Mouse (Mus musculus): Measurements from ENCODE around the gene Slc9a5. TPM values are rescaled to one million over a fixed set of nuclear protein-coding genes. Genes with fewer than 3 reads are reported as not detected.

Slc9a5 gene
- polyA plus RNA-seq, 1 experiment, result 1.9 TPM

- H3K27me3 ChIP-seq (replicated peaks; ENCODE audit: control insufficient read depth, insufficient read depth, low read length), result no peaks in the 10 kb centered on the region
- H3K4me1 ChIP-seq (ENCODE audit: control insufficient read depth, insufficient read depth, low read length), result no peaks in the 10 kb centered on the region; the same call in 1 of the 2 replicates
- no peaks in the 10 kb centered on the region for H3K36me3 ChIP-seq (ENCODE audit: control insufficient read depth, insufficient read depth, low read length)
- WGBS, result 54% methylated on average over 6 of the region's 6 CpGs
- TF ChIP-seq CTCF (conservative IDR thresholded peaks at IDR 0.05; ENCODE audit: insufficient read depth, insufficient read length, low read depth, low read length), result no peak
- no peak for TF ChIP-seq POLR2A (IDR thresholded peaks at IDR 0.05; ENCODE audit: low read depth, low read length)
- DNase-seq, result peak; percentile 71
- peak overlapping the region; percentile 35 for H3K27ac ChIP-seq (ENCODE audit: insufficient read depth, low read depth, low read length)
- H3K4me3 ChIP-seq (ENCODE audit: insufficient read depth, low read depth, low read length), result no peak overlapping the region
These were observed 8.6 kb upstream of the Slc9a5 start for GRCm38 (mm10) chr8:105339886-105340635.

GRCm38 (mm10) chr8:105341399-105341798 lies 7.2 kb upstream of the Slc9a5 start:
- WGBS, result 66% methylated on average over 8 of the region's 8 CpGs
- Histone ChIP-seq H3K27ac (ENCODE audit: insufficient read depth, low read depth, low read length) (no peak overlapping the region), H3K4me3 (ENCODE audit: insufficient read depth, low read depth, low read length) (no peak overlapping the region), H3K4me1 (ENCODE audit: control insufficient read depth, insufficient read depth, low read length) (no peaks in the 10 kb centered on the region; the same call in 1 of the 2 replicates), H3K36me3 (ENCODE audit: control insufficient read depth, insufficient read depth, low read length) (no peaks in the 10 kb centered on the region), H3K27me3 (replicated peaks; ENCODE audit: control insufficient read depth, insufficient read depth, low read length) (no peaks in the 10 kb centered on the region)
- DNase-seq, result no peak
- TF ChIP-seq CTCF (conservative IDR thresholded peaks at IDR 0.05; ENCODE audit: insufficient read depth, insufficient read length, low read depth, low read length) (no peak), POLR2A (IDR thresholded peaks at IDR 0.05; ENCODE audit: low read depth, low read length) (no peak)

GRCm38 (mm10) chr8:105342768-105343167 lies 5.9 kb upstream of the Slc9a5 start:
- 92% methylated on average over 4 of the region's 4 CpGs for WGBS
- TF ChIP-seq CTCF (conservative IDR thresholded peaks at IDR 0.05; ENCODE audit: insufficient read depth, insufficient read length, low read depth, low read length), result no peak
- no peak for TF ChIP-seq POLR2A (IDR thresholded peaks at IDR 0.05; ENCODE audit: low read depth, low read length)
- no peak overlapping the region for H3K4me3 ChIP-seq (ENCODE audit: insufficient read depth, low read depth, low read length)
- no peaks in the 10 kb centered on the region; the same call in 1 of the 2 replicates for H3K4me1 ChIP-seq (ENCODE audit: control insufficient read depth, insufficient read depth, low read length)
- no peak for DNase-seq
- H3K27me3 ChIP-seq (replicated peaks; ENCODE audit: control insufficient read depth, insufficient read depth, low read length), result no peaks in the 10 kb centered on the region
- H3K27ac ChIP-seq (ENCODE audit: insufficient read depth, low read depth, low read length), result no peak overlapping the region
- no peaks in the 10 kb centered on the region for H3K36me3 ChIP-seq (ENCODE audit: control insufficient read depth, insufficient read depth, low read length)

- Histone ChIP-seq H3K4me3 (ENCODE audit: insufficient read depth, low read depth, low read length) (no peak overlapping the region), H3K27ac (ENCODE audit: insufficient read depth, low read depth, low read length) (no peak overlapping the region), H3K36me3 (ENCODE audit: control insufficient read depth, insufficient read depth, low read length) (no peaks in the 10 kb centered on the region), H3K27me3 (replicated peaks; ENCODE audit: control insufficient read depth, insufficient read depth, low read length) (no peaks in the 10 kb centered on the region), H3K4me1 (ENCODE audit: control insufficient read depth, insufficient read depth, low read length) (no peaks in the 10 kb centered on the region; the same call in 1 of the 2 replicates)
- no peak for TF ChIP-seq CTCF (conservative IDR thresholded peaks at IDR 0.05; ENCODE audit: insufficient read depth, insufficient read length, low read depth, low read length)
- no peak for TF ChIP-seq POLR2A (IDR thresholded peaks at IDR 0.05; ENCODE audit: low read depth, low read length)
- 43% methylated on average over 7 of the region's 8 CpGs for WGBS
- no peak for DNase-seq
These were observed 4.7 kb upstream of the Slc9a5 start for GRCm38 (mm10) chr8:105343791-105344574.

GRCm38 (mm10) chr8:105345061-105345975 lies 3.3 kb upstream of the Slc9a5 start:
- peak overlapping the region; percentile 66 for H3K27ac ChIP-seq (ENCODE audit: insufficient read depth, low read depth, low read length)

GRCm38 (mm10) chr8:105346611-105347427 lies 1.8 kb upstream of the Slc9a5 start:
- Histone ChIP-seq H3K36me3 (ENCODE audit: control insufficient read depth, insufficient read depth, low read length) (no peaks in the 10 kb centered on the region), H3K27ac (ENCODE audit: insufficient read depth, low read depth, low read length) (peak overlapping the region; percentile 73), H3K4me3 (ENCODE audit: insufficient read depth, low read depth, low read length) (peak overlapping the region; percentile 85), H3K27me3 (replicated peaks; ENCODE audit: control insufficient read depth, insufficient read depth, low read length) (no peaks in the 10 kb centered on the region), H3K4me1 (ENCODE audit: control insufficient read depth, insufficient read depth, low read length) (no peaks in the 10 kb centered on the region; the same call in 1 of the 2 replicates)
- DNase-seq, result peak; percentile 87
- no peak for TF ChIP-seq POLR2A (IDR thresholded peaks at IDR 0.05; ENCODE audit: low read depth, low read length)
- TF ChIP-seq CTCF (conservative IDR thresholded peaks at IDR 0.05; ENCODE audit: insufficient read depth, insufficient read length, low read depth, low read length), result no peak
- WGBS, result 4% methylated on average over 34 of the region's 34 CpGs

More at GRCm38 (mm10) chr8:105345061-105345975, 3.3 kb upstream of the Slc9a5 start:
- peak; percentile 66 for DNase-seq
- TF ChIP-seq POLR2A (IDR thresholded peaks at IDR 0.05; ENCODE audit: low read depth, low read length) (no peak), CTCF (conservative IDR thresholded peaks at IDR 0.05; ENCODE audit: insufficient read depth, insufficient read length, low read depth, low read length) (no peak)
- no peaks in the 10 kb centered on the region; the same call in 1 of the 2 replicates for H3K4me1 ChIP-seq (ENCODE audit: control insufficient read depth, insufficient read depth, low read length)
- H3K36me3 ChIP-seq (ENCODE audit: control insufficient read depth, insufficient read depth, low read length), result no peaks in the 10 kb centered on the region
- no peak overlapping the region for H3K4me3 ChIP-seq (ENCODE audit: insufficient read depth, low read depth, low read length)
- 48% methylated on average over 7 of the region's 7 CpGs for WGBS
- H3K27me3 ChIP-seq (replicated peaks; ENCODE audit: control insufficient read depth, insufficient read depth, low read length), result no peaks in the 10 kb centered on the region

All from kidney, adult 2 months (tissue).